15 mouse cellular contexts compared by ENCODE assay signal in the genomic region with DNA sequence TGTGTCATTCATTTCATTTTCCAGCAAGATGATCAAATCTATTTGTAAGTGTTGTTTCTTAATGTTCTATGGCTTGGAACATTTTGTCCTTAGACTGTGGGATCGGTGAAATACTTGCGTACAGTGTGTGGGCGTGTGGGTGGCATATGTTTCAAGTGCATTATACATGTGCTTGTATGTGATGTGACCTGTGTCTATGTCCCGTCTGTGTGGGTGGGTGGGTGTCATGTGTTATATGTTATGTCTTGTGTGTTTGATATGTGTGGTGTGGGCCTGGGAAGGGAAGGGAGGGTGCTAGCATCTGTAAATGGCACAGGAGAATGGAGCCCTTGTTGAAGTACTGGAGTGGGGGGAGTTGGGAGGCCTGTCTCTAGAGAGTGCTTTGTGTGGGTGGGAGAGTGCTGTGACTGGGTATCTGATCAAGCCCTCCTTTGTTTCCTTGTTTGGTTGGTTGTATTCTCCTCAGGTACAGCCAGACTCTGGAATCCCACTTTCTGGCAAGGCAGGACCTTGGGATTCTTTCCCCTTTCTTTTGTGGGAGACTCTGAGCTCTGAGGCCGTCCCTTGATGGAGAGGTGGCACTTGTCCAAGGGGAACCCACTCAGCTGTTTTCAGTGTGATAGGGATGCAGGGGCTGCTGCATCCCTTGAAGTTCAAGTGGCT. TPM values are rescaled to one million over a fixed set of nuclear protein-coding genes. Genes with fewer than 3 reads are reported as not detected.
DNase-seq lines count a peak whose midpoint lies in the region; ATAC-seq and TF ChIP-seq lines count a peak whose summit lies in the region.
"Had no signal": no experiment of that assay in that cellular context is flagged by ENCODE, and none has a peak within 500 bp of the region (broad histone marks: within the 10 kb centered on the region; RNA-seq: fewer than 3 reads in every experiment).

No protein-coding gene starts in this region.

- no peaks in the 10 kb centered on the region for H3K9me3 ChIP-seq in lung, postnatal 0 days (ENCODE audit: low read length)
- no peaks in the 10 kb centered on the region for H3K9me3 ChIP-seq in forebrain, embryonic 12.5 days
- no peaks in the 10 kb centered on the region for H3K9me3 ChIP-seq in hindbrain, embryonic 15.5 days
- H3K9me3 ChIP-seq in midbrain, postnatal 0 days (ENCODE audit: low read length): no peaks in the 10 kb centered on the region
- H3K9me3 ChIP-seq: liver, embryonic 15.5 days had no signal

- TF ChIP-seq CTCF in lung, postnatal 0 days (IDR thresholded peaks at IDR 0.05): no peak
- TF ChIP-seq CTCF in lung, adult 2 months (IDR thresholded peaks at IDR 0.05; ENCODE audit: insufficient read depth, low read length): no peak
- no peak for TF ChIP-seq CTCF in midbrain, postnatal 0 days (IDR thresholded peaks at IDR 0.05)

- H3K27me3 ChIP-seq in lung, postnatal 0 days (replicated peaks; ENCODE audit: insufficient read depth, low read length): no peaks in the 10 kb centered on the region
- no peaks in the 10 kb centered on the region; the same call in 1 of the 2 replicates for H3K27me3 ChIP-seq in forebrain, embryonic 12.5 days
- no peaks in the 10 kb centered on the region for H3K27me3 ChIP-seq in hindbrain, embryonic 15.5 days
- H3K27me3 ChIP-seq in midbrain, postnatal 0 days (ENCODE audit: insufficient read depth, low read length): no peaks in the 10 kb centered on the region

- peak; percentile 66 for DNase-seq in lung, postnatal 0 days (ENCODE audit: low spot score)
- no peak for DNase-seq in lung, adult 2 months
- peak; percentile 53 for DNase-seq in midbrain, postnatal 0 days (ENCODE audit: low spot score)
- DNase-seq in spleen, adult 18-20 months: no peak
- no peak for DNase-seq in adipocyte (ENCODE audit: low spot score)
- DNase-seq in cerebellum, postnatal 36 days: no peak
- DNase-seq: adrenal gland, postnatal 14 days; cerebellum, adult 9-11 months; gastrocnemius, postnatal 25 days; kidney, adult 8-10 months had no signal

- no peak for TF ChIP-seq POLR2A in lung, adult 2 months (IDR thresholded peaks at IDR 0.05; ENCODE audit: borderline replicate concordance, extremely low read depth, low read depth, low read length)

- H3K9ac ChIP-seq in lung, postnatal 0 days (replicated peaks; ENCODE audit: low read depth): no peak overlapping the region
- no peak overlapping the region for H3K9ac ChIP-seq in forebrain, embryonic 12.5 days
- no peak overlapping the region for H3K9ac ChIP-seq in hindbrain, embryonic 15.5 days
- 0 out of 2 replicates have a peak overlapping the region, but pooled peaks have one; percentile 13 for H3K9ac ChIP-seq in midbrain, postnatal 0 days (replicated peaks; ENCODE audit: low read length, poor library complexity, severe bottlenecking)
- H3K9ac ChIP-seq: liver, embryonic 15.5 days had no signal

- H3K4me1 ChIP-seq in lung, postnatal 0 days (ENCODE audit: insufficient read depth, low read depth, low read length): no peaks in the 10 kb centered on the region
- no peaks in the 10 kb centered on the region for H3K4me1 ChIP-seq in lung, adult 2 months (ENCODE audit: control insufficient read depth, insufficient read depth, low read length)
- peaks cover 50% of the 10 kb centered on the region for H3K4me1 ChIP-seq in forebrain, embryonic 12.5 days
- peaks cover 41% of the 10 kb centered on the region for H3K4me1 ChIP-seq in hindbrain, embryonic 15.5 days (replicated peaks)
- H3K4me1 ChIP-seq in midbrain, postnatal 0 days (ENCODE audit: insufficient read depth, low read length): peaks cover 14% of the 10 kb centered on the region; the same call in 1 of the 2 replicates

- peak; percentile 66 for ATAC-seq in lung, postnatal 0 days
- no peak for ATAC-seq in forebrain, embryonic 12.5 days (ENCODE audit: low FRiP score)
- ATAC-seq in hindbrain, embryonic 15.5 days (ENCODE audit: low FRiP score, low read depth): peak; percentile 47; the same call in 1 of the 2 replicates
- ATAC-seq in midbrain, postnatal 0 days (ENCODE audit: low FRiP score): peak; percentile 60; the same call in 1 of the 2 replicates

- H3K4me2 ChIP-seq in lung, postnatal 0 days (replicated peaks; ENCODE audit: low read depth, low read length): no peak overlapping the region
- H3K4me2 ChIP-seq in forebrain, embryonic 12.5 days: peak overlapping the region; percentile 4; the same call in 1 of the 2 replicates
- H3K4me2 ChIP-seq in hindbrain, embryonic 15.5 days: no peak overlapping the region
- no peak overlapping the region for H3K4me2 ChIP-seq in midbrain, postnatal 0 days (ENCODE audit: low read depth, low read length, poor library complexity, severe bottlenecking)
- H3K4me2 ChIP-seq: liver, embryonic 15.5 days had no signal

- 59% methylated on average over 5 of the region's 5 CpGs for WGBS in lung, postnatal 0 days
- 74% methylated on average over 5 of the region's 5 CpGs for WGBS in lung, adult 2 months
- 70% methylated on average over 5 of the region's 5 CpGs for WGBS in forebrain, embryonic 12.5 days
- 69% methylated on average over 5 of the region's 5 CpGs for WGBS in hindbrain, embryonic 15.5 days
- WGBS in midbrain, postnatal 0 days: 75% methylated on average over 5 of the region's 5 CpGs

- no peak overlapping the region for H3K4me3 ChIP-seq in lung, postnatal 0 days (ENCODE audit: low read depth, low read length)
- H3K4me3 ChIP-seq in lung, adult 2 months (replicated peaks; ENCODE audit: extremely low read depth, low read depth, low read length): no peak overlapping the region
- H3K4me3 ChIP-seq in forebrain, embryonic 12.5 days (replicated peaks): no peak overlapping the region
- H3K4me3 ChIP-seq in hindbrain, embryonic 15.5 days: no peak overlapping the region
- H3K4me3 ChIP-seq in midbrain, postnatal 0 days (ENCODE audit: low read depth, low read length): no peak overlapping the region
- H3K4me3 ChIP-seq: liver, embryonic 15.5 days had no signal

- no peak overlapping the region for H3K27ac ChIP-seq in lung, postnatal 0 days (ENCODE audit: low read length)
- H3K27ac ChIP-seq in forebrain, embryonic 12.5 days: peak overlapping the region; percentile 65
- peak overlapping the region; percentile 54; the same call in 1 of the 2 replicates for H3K27ac ChIP-seq in hindbrain, embryonic 15.5 days (replicated peaks)
- H3K27ac ChIP-seq in midbrain, postnatal 0 days (ENCODE audit: low read depth, low read length): peak overlapping the region; percentile 32; the same call in 1 of the 2 replicates
- H3K27ac ChIP-seq: liver, embryonic 15.5 days had no signal

- peak; percentile 90 for TF ChIP-seq EP300 in lung, postnatal 0 days (IDR thresholded peaks at IDR 0.05)

- no peaks in the 10 kb centered on the region for H3K36me3 ChIP-seq in lung, postnatal 0 days (ENCODE audit: insufficient read depth, low read length)
- H3K36me3 ChIP-seq in forebrain, embryonic 12.5 days (replicated peaks): no peaks in the 10 kb centered on the region
- H3K36me3 ChIP-seq in hindbrain, embryonic 15.5 days: no peaks in the 10 kb centered on the region
- no peaks in the 10 kb centered on the region for H3K36me3 ChIP-seq in midbrain, postnatal 0 days (ENCODE audit: insufficient read depth, low read length)
- H3K36me3 ChIP-seq: liver, embryonic 15.5 days had no signal

RNA-seq across cellular contexts. Expression of a gene that starts 9.8 kb away (rescaled TPM):
- polyA plus RNA-seq in lung, postnatal 0 days (2015; fragmentation: Nextera tagmentation; extraction: Ambion mirVana): 5.5 and 5.6 TPM in 2 replicates
- polyA plus RNA-seq in lung, adult 2 months (2012; rRNA removed): 2.6 and 2.7 TPM in 2 replicates
- polyA plus RNA-seq in forebrain, embryonic 12.5 days (2016; fragmentation: Nextera tagmentation; extraction: Ambion mirVana): 29.4 and 31.6 TPM in 2 replicates
- polyA plus RNA-seq in hindbrain, embryonic 15.5 days (2015; fragmentation: Nextera tagmentation; extraction: Ambion mirVana): 31.3 and 34.1 TPM in 2 replicates
- 83.0 and 83.5 TPM in 2 replicates for total RNA-seq in midbrain, postnatal 0 days (2014; rRNA removed)
- 41.1 and 41.6 TPM in 2 replicates for polyA plus RNA-seq in midbrain, postnatal 0 days (2015; fragmentation: Nextera tagmentation; extraction: Ambion mirVana)
- total RNA-seq: megakaryocyte progenitor cell, adult 5-6 weeks; neutrophil, adult 5-6 weeks had no signal

Comparison
In these comparisons a context has a peak if more than half of its experiments do, and no peak if none do; other contexts are left out.
1. DNase-seq: peak in lung, postnatal 0 days (single experiment) and midbrain, postnatal 0 days (single experiment); none in lung, adult 2 months (single experiment), spleen, adult 18-20 months (0 of 2), adipocyte (single experiment) and cerebellum, postnatal 36 days (0 of 2).